In the genomic region with DNA sequence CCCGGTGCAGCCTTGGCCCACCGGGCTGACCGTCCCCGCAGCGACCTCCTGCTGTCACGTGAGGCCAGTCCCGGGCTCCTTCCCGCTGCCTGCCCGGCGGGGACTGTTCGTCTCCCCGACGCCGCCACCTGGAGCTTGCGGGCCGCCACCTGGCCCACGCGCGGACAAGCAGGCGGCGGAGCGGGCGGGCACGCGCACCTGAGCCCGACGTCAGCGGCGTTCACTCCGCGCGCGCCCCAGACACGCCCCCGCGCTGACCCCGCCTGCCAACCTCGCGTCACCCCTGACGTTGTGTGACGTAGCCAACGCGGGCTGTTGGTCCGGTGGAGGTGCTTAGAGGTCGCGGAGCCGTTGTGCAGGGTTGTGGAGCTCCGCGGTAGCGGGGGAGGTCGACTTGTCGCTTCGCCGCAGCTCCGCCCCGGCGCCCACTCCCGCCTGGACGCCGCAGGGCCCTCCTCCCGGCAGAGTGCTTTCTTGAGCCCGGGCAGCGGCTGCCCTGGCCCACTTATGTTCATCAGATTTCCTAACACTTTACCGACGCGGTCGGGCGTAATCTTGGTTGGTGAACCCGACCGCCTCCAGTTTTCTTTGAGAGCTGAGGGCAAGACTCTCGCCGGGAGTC, we compare ENCODE assay signal across 8 mouse cellular contexts. TPM values are rescaled to one million over a fixed set of nuclear protein-coding genes. Genes with fewer than 3 reads are reported as not detected.
A peak's percentile ranks its signal among the peaks of the same experiment; 100 is the strongest.
DNase-seq lines count a peak whose midpoint lies in the region; ATAC-seq and TF ChIP-seq lines count a peak whose summit lies in the region.

TSS of gene Josd1 (minus strand) at position 274 of the 622 bp plus-strand sequence.

- H3K9me3 ChIP-seq in erythroblast, embryonic 14.5 days (ENCODE audit: control insufficient read depth, low read length), result no peaks in the 10 kb centered on the region
- no peaks in the 10 kb centered on the region for H3K9me3 ChIP-seq in heart, embryonic 12.5 days (replicated peaks)
- no peaks in the 10 kb centered on the region for H3K9me3 ChIP-seq in kidney, postnatal 0 days (replicated peaks; ENCODE audit: low read length)
- no peaks in the 10 kb centered on the region for H3K9me3 ChIP-seq in liver, embryonic 11.5 days (ENCODE audit: control insufficient read depth, low read length)
- no peaks in the 10 kb centered on the region for H3K9me3 ChIP-seq in stomach, embryonic 14.5 days (ENCODE audit: control insufficient read depth, low read depth, low read length)

- ATAC-seq in heart, embryonic 12.5 days (ENCODE audit: insufficient number of reproducible peaks, low FRiP score), result peak; percentile 85
- peak; percentile 71 for ATAC-seq in kidney, postnatal 0 days (replicated peaks; ENCODE audit: low FRiP score, low read depth)
- peak; percentile 70 for ATAC-seq in liver, embryonic 11.5 days (replicated peaks; ENCODE audit: low FRiP score)
- ATAC-seq in stomach, embryonic 14.5 days (ENCODE audit: insufficient number of reproducible peaks, insufficient read depth, low FRiP score, low read depth), result peak; percentile 79

- H3K27me3 ChIP-seq in C2C12 (ENCODE audit: control insufficient read depth, insufficient read depth, insufficient read length), result no peaks in the 10 kb centered on the region
- H3K27me3 ChIP-seq in erythroblast, embryonic 14.5 days (ENCODE audit: control insufficient read depth), result no peaks in the 10 kb centered on the region
- no peaks in the 10 kb centered on the region for H3K27me3 ChIP-seq in heart, embryonic 12.5 days (replicated peaks)
- H3K27me3 ChIP-seq in kidney, postnatal 0 days (ENCODE audit: insufficient read depth, low read length), result no peaks in the 10 kb centered on the region
- H3K27me3 ChIP-seq in liver, embryonic 11.5 days (replicated peaks; ENCODE audit: control insufficient read depth, insufficient read depth, low read length), result no peaks in the 10 kb centered on the region
- H3K27me3 ChIP-seq in stomach, embryonic 14.5 days (ENCODE audit: control insufficient read depth, insufficient read depth, low read length), result no peaks in the 10 kb centered on the region

- peak within 1 kb of the TSS; percentile 82 for H3K4me3 ChIP-seq in C2C12 (ENCODE audit: insufficient read depth, poor library complexity, severe bottlenecking)
- peak within 1 kb of the TSS; percentile 89 for H3K4me3 ChIP-seq in erythroblast, embryonic 14.5 days (replicated peaks)
- H3K4me3 ChIP-seq in heart, embryonic 12.5 days, result peak within 1 kb of the TSS; percentile 91
- H3K4me3 ChIP-seq in kidney, postnatal 0 days (replicated peaks; ENCODE audit: low read depth, low read length), result peak within 1 kb of the TSS; percentile 88
- peak within 1 kb of the TSS; percentile 95 for H3K4me3 ChIP-seq in liver, embryonic 11.5 days (ENCODE audit: low read depth, low read length)
- peak within 1 kb of the TSS; percentile 90 for H3K4me3 ChIP-seq in stomach, embryonic 14.5 days (ENCODE audit: low read depth, low read length)

- H3K79me3 ChIP-seq in C2C12 (ENCODE audit: low read depth), result peaks cover 57% of the 10 kb centered on the region

- peak within 1 kb of the TSS; percentile 98 for H3K27ac ChIP-seq in heart, embryonic 12.5 days (ENCODE audit: poor library complexity, severe bottlenecking)
- H3K27ac ChIP-seq in kidney, postnatal 0 days, result peak within 1 kb of the TSS; percentile 89
- H3K27ac ChIP-seq in liver, embryonic 11.5 days (ENCODE audit: low read depth, low read length), result peak within 1 kb of the TSS; percentile 96
- peak within 1 kb of the TSS; percentile 96 for H3K27ac ChIP-seq in stomach, embryonic 14.5 days (ENCODE audit: low read length)

- no peak for TF ChIP-seq CTCF in C2C12 (IDR thresholded peaks at IDR 0.05; ENCODE audit: control insufficient read depth, insufficient read depth, insufficient read length)
- no peak for TF ChIP-seq CTCF in brain, embryonic 14.5 days (IDR thresholded peaks at IDR 0.05; ENCODE audit: borderline replicate concordance, extremely low read depth, insufficient read depth, insufficient read length)
- no peak for TF ChIP-seq CTCF in kidney, postnatal 0 days (IDR thresholded peaks at IDR 0.05; ENCODE audit: low read depth)

- TF ChIP-seq POLR2A in brain, embryonic 14.5 days (IDR thresholded peaks at IDR 0.05; ENCODE audit: borderline replicate concordance, extremely low read depth, insufficient read depth, insufficient read length, poor library complexity, severe bottlenecking), result peak; percentile 80

- H3K36me3 ChIP-seq in C2C12 (ENCODE audit: control insufficient read depth, insufficient read depth), result no peaks in the 10 kb centered on the region
- H3K36me3 ChIP-seq in erythroblast, embryonic 14.5 days (ENCODE audit: control insufficient read depth), result peaks cover 31% of the 10 kb centered on the region
- no peaks in the 10 kb centered on the region for H3K36me3 ChIP-seq in heart, embryonic 12.5 days
- no peaks in the 10 kb centered on the region for H3K36me3 ChIP-seq in kidney, postnatal 0 days (ENCODE audit: insufficient read depth, low read length)
- no peaks in the 10 kb centered on the region for H3K36me3 ChIP-seq in liver, embryonic 11.5 days (ENCODE audit: control insufficient read depth, insufficient read depth, low read length)
- H3K36me3 ChIP-seq in stomach, embryonic 14.5 days (ENCODE audit: control insufficient read depth, insufficient read depth, low read length), result no peaks in the 10 kb centered on the region

- WGBS in heart, embryonic 12.5 days, result under 1% methylated on average over 72 of the region's 72 CpGs
- WGBS in kidney, postnatal 0 days, result under 1% methylated on average over 72 of the region's 72 CpGs
- WGBS in liver, embryonic 11.5 days, result under 1% methylated on average over 65 of the region's 72 CpGs
- under 1% methylated on average over 72 of the region's 72 CpGs for WGBS in stomach, embryonic 14.5 days

- H3K79me2 ChIP-seq in C2C12 (ENCODE audit: control insufficient read depth, insufficient read depth), result peaks cover 69% of the 10 kb centered on the region

- H3K4me1 ChIP-seq in erythroblast, embryonic 14.5 days (ENCODE audit: control insufficient read depth), result peaks cover 79% of the 10 kb centered on the region
- H3K4me1 ChIP-seq in heart, embryonic 12.5 days (replicated peaks), result peaks cover 53% of the 10 kb centered on the region
- H3K4me1 ChIP-seq in kidney, postnatal 0 days (replicated peaks; ENCODE audit: insufficient read depth, low read length), result peaks cover 48% of the 10 kb centered on the region
- H3K4me1 ChIP-seq in liver, embryonic 11.5 days (replicated peaks; ENCODE audit: control insufficient read depth, insufficient read depth, low read length), result peaks cover 63% of the 10 kb centered on the region
- peaks cover 61% of the 10 kb centered on the region for H3K4me1 ChIP-seq in stomach, embryonic 14.5 days (ENCODE audit: control insufficient read depth, insufficient read depth, low read length)

- peak; percentile 96 for DNase-seq in brain, embryonic 14.5 days (ENCODE audit: low read depth)
- peak; percentile 95 for DNase-seq in kidney, postnatal 0 days (ENCODE audit: low spot score)
- DNase-seq in liver, embryonic 11.5 days (ENCODE audit: low spot score), result peak; percentile 99
- DNase-seq in naive thymus-derived CD4-positive, alpha-beta T cell, adult 2 months (ENCODE audit: low read depth), result peak; percentile 98

- peak within 1 kb of the TSS; percentile 97 for H3K9ac ChIP-seq in heart, embryonic 12.5 days
- H3K9ac ChIP-seq in kidney, postnatal 0 days (ENCODE audit: low read depth, low read length), result peak within 1 kb of the TSS; percentile 92
- peak within 1 kb of the TSS; percentile 97 for H3K9ac ChIP-seq in liver, embryonic 11.5 days (ENCODE audit: low read depth, low read length)
- peak within 1 kb of the TSS; percentile 86 for H3K9ac ChIP-seq in stomach, embryonic 14.5 days (replicated peaks; ENCODE audit: low read depth, low read length)

- peak within 1 kb of the TSS; percentile 89 for H3ac ChIP-seq in C2C12 (ENCODE audit: control insufficient read depth, insufficient read length, low read depth)

- H3K4me2 ChIP-seq in heart, embryonic 12.5 days, result peak within 1 kb of the TSS; percentile 95
- H3K4me2 ChIP-seq in kidney, postnatal 0 days (ENCODE audit: low read length), result peak within 1 kb of the TSS; percentile 78
- H3K4me2 ChIP-seq in liver, embryonic 11.5 days, result peak within 1 kb of the TSS; percentile 97
- peak within 1 kb of the TSS; percentile 75 for H3K4me2 ChIP-seq in stomach, embryonic 14.5 days (replicated peaks; ENCODE audit: low read depth, low read length)

TF ChIP-seq in C2C12, 6 proteins besides CTCF, POLR2A, EP300 and RAD21:
- TF ChIP-seq USF1 (IDR thresholded peaks at IDR 0.05; ENCODE audit: low read depth) (peak; percentile 61), FOSL1 (IDR thresholded peaks at IDR 0.05; ENCODE audit: insufficient read depth, low read length, poor library complexity, severe bottlenecking) (no peak), MYOG (IDR thresholded peaks at IDR 0.05; ENCODE audit: control insufficient read depth, extremely low read depth, insufficient read length) (no peak), CEBPB (IDR thresholded peaks at IDR 0.05; ENCODE audit: low read depth) (no peak), MAX (IDR thresholded peaks at IDR 0.05) (no peak), MYOD1 (IDR thresholded peaks at IDR 0.05; ENCODE audit: control insufficient read depth, insufficient read length, low read depth) (no peak)

RNA-seq across cellular contexts. Expression of gene Josd1, which starts in this region (rescaled TPM):
- polyA plus RNA-seq in C2C12 (2012; fragmentation: generic; extraction: Trizol), result 37.0 TPM
- 34.9 and 37.4 TPM in 2 replicates for polyA plus RNA-seq in brain, embryonic 14.5 days (2012; rRNA removed)
- polyA plus RNA-seq in erythroblast, embryonic 14.5 days (2012), result 1.8 and 2.5 TPM in 2 replicates
- 29.0 and 29.1 TPM in 2 replicates for polyA plus RNA-seq in heart, embryonic 12.5 days (2016; fragmentation: Nextera tagmentation; extraction: Ambion mirVana)
- polyA plus RNA-seq in kidney, postnatal 0 days (2015; fragmentation: Nextera tagmentation; extraction: Ambion mirVana), result 18.8 and 19.0 TPM in 2 replicates
- polyA plus RNA-seq in liver, embryonic 11.5 days (2014; fragmentation: Nextera tagmentation; extraction: Ambion mirVana), result 25.9 and 28.3 TPM in 2 replicates
- 15.3 and 16.0 TPM in 2 replicates for polyA plus RNA-seq in stomach, embryonic 14.5 days (2014; fragmentation: Nextera tagmentation; extraction: Ambion mirVana)

Comparison
In these comparisons a context has a peak if more than half of its experiments do, and no peak if none do; other contexts are left out.
1. Peak in every context shown above with its lines: DNase-seq, ATAC-seq, H3K4me3 ChIP-seq and H3K27ac ChIP-seq.